Mouse (Mus musculus) bone marrow, adult 2 months (tissue): ENCODE measurements around the gene Nectin4.

ENCODE experiments used
- CTCF ChIP-seq: fragments of 200-500 bp; IDR thresholded peaks from 2 replicates; pipeline ENCODE4 v1.5.1; 2011; ENCODE audit warnings: low read length, control low read depth; ENCODE audit not compliant: control insufficient read depth, insufficient read depth
- POLR2A ChIP-seq: fragments of 200-500 bp; IDR thresholded peaks from 2 replicates; pipeline ENCODE4 v1.6.1; 2011; ENCODE audit warnings: low read depth, mild to moderate bottlenecking, control low read depth, low read length, borderline replicate concordance; ENCODE audit not compliant: control insufficient read depth

GRCm38 (mm10) chr1:171360253-171360652, 9.6 kb upstream of the Nectin4 start:
- TF ChIP-seq CTCF: no peak
- 0 out of 2 replicates have a peak, but pooled peaks have one; percentile 13 for TF ChIP-seq POLR2A
